Mouse (Mus musculus) adrenal gland, postnatal 10 days (tissue): ENCODE measurements around the gene Eif4a3. TPM values are rescaled to one million over a fixed set of nuclear protein-coding genes. Genes with fewer than 3 reads are reported as not detected.
"Not testable (repeated sequence)": the region's sequence is repeated elsewhere in the genome, so short reads cannot be mapped to it uniquely, and the experiment has no call there.

Source experiments
- DNase-seq: peaks from one replicate; pipeline ENCODE4 v3.0.0; 2021; ENCODE audit warnings: mixed read lengths
- total RNA-seq, 2 experiments: library from RNA; stranded (reverse); gene quantifications; 2 replicates each; pipeline ENCODE4 v1.2.3; 2021

Eif4a3 gene
- total RNA-seq, 2 experiments from 2014 or later, result 147 to 153 TPM

DNA sequence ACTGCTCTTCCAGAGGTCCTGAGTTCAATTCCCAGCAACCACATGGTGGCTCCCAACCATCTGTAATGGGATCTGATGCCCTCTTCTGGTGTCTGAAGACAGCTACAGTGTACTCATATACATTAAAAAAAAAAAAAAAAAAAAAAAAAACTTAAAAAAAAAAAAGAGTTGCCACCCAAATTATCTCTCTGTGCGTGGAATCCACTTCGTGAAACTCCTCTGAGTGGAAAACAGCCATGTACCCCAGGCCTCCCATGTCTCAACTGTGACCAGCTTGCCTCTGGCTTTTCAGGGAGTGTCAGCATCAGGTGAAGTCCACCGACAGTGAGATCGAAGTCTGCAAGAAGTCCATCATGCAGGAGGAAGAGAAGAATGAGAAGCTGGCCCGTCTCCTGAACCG lies 54.3 kb downstream of the Eif4a3 start:
- not testable (repeated sequence) for DNase-seq

DNA sequence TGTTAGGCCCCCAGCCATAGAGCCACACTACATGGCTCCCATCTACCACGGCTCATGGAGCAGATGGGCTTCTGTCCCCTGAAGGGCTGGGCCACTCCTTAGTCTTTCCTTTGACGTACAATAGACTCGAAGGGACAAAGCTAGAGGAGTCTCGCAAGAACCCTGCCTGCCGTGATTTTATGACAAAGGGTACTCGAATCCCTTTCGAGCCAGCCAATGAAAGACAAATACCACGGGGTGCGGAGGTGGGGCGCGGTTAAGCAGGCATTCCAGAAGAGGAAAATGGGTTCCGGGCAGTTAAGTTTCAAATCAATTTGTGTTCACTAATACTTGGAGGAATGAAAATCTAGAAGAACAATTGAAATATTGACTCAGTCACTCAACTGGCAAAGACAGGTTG lies 60.4 kb downstream of the Eif4a3 start:
- no peak for DNase-seq

Other genes starting within 250 kb of the Eif4a3 start
- 100 to 1,000 TPM in 1 of 2 experiments, 10 to 100 TPM in 1; 52.0 to 133 TPM for gene Cbx4, start 213.9 kb downstream of the Eif4a3 start, total RNA-seq
- 10 to 100 TPM; 19.1 to 21.8 TPM for gene Tbc1d16, start 71.6 kb downstream of the Eif4a3 start, total RNA-seq
- 1 to 10 TPM in 1 of 2 experiments, under 1 TPM in 1; 0.85 to 1.4 TPM for gene Ccdc40, start 71.5 kb downstream of the Eif4a3 start, total RNA-seq
- 10 to 100 TPM; 78.0 to 81.5 TPM for gene Gaa, start 32.2 kb downstream of the Eif4a3 start, total RNA-seq
- gene Card14, start 7.7 kb upstream of the Eif4a3 start, total RNA-seq, result under 1 TPM; 0.30 to 0.33 TPM
- 10 to 100 TPM; 11.6 to 15.9 TPM for gene Sgsh, start 55.4 kb upstream of the Eif4a3 start, total RNA-seq
- 1 to 10 TPM; 6.3 to 6.6 TPM for gene Slc26a11, start 55.5 kb upstream of the Eif4a3 start, total RNA-seq
- gene Rnf213, start 93.0 kb upstream of the Eif4a3 start, total RNA-seq, result 10 to 100 TPM; 19.7 to 29.9 TPM
- gene Endov, start 191.3 kb upstream of the Eif4a3 start, total RNA-seq, result 10 to 100 TPM; 20.0 to 25.0 TPM
- 1 to 10 TPM; 2.5 to 3.4 TPM for gene Nptx1, start 247.7 kb upstream of the Eif4a3 start, total RNA-seq